Mouse (Mus musculus) limb, embryonic 12.5 days (tissue): Measurements from ENCODE around the gene Mrnip. TPM values are rescaled to one million over a fixed set of nuclear protein-coding genes. Genes with fewer than 3 reads are reported as not detected.

Experiments used
- ATAC-seq: fragments of 200-750 bp; cut with Nextera tagmentation; 2 replicates; pipeline ENCODE4 v1.8.0; 2017; ENCODE audit warnings: low read depth, moderate TSS enrichment; ENCODE audit not compliant: insufficient number of reproducible peaks, insufficient read depth, low FRiP score, low TSS enrichment
- H3K27ac ChIP-seq: fragments of 300-500 bp; sonication (generic); 2 replicates; pipeline ENCODE4 v1.5.1; 2016; ENCODE audit warnings: mild to moderate bottlenecking, moderate library complexity
- H3K27me3 ChIP-seq: fragments of 300-500 bp; sonication (generic); 2 replicates; pipeline ENCODE4 v1.6.1; 2016; ENCODE audit warnings: mild to moderate bottlenecking, moderate library complexity
- H3K36me3 ChIP-seq: fragments of 300-500 bp; sonication (generic); 2 replicates; pipeline ENCODE4 v1.6.1; 2016; ENCODE audit warnings: mild to moderate bottlenecking, moderate library complexity
- H3K4me1 ChIP-seq: fragments of 300-500 bp; sonication (generic); replicated peaks from 2 replicates; pipeline ENCODE4 v1.6.1; 2016
- H3K4me2 ChIP-seq: fragments of 300-500 bp; sonication (generic); 2 replicates; pipeline ENCODE4 v1.6.1; 2016; ENCODE audit warnings: mild to moderate bottlenecking, moderate library complexity
- H3K4me3 ChIP-seq: fragments of 300-500 bp; sonication (generic); replicated peaks from 2 replicates; pipeline ENCODE4 v1.5.1; 2016; ENCODE audit warnings: mild to moderate bottlenecking
- H3K9ac ChIP-seq: fragments of 300-500 bp; sonication (generic); replicated peaks from 2 replicates; pipeline ENCODE4 v1.6.1; 2016; ENCODE audit warnings: mild to moderate bottlenecking, moderate library complexity
- H3K9me3 ChIP-seq: fragments of 300-500 bp; sonication (generic); 2 replicates; pipeline ENCODE4 v1.6.1; 2016; ENCODE audit warnings: mild to moderate bottlenecking, moderate library complexity
- WGBS: fragments of 180-500 bp; shearing (Covaris S2); methylation state at CpG from one replicate; pipeline ENCODE4 v1.1.7; 2016; 5-methylcytosine and 5-hydroxymethylcytosine counted together
- polyA plus RNA-seq: library from polyadenylated mRNA; unstranded; fragments of >200 nt; fragmentation: Nextera tagmentation; extraction: Ambion mirVana; gene quantifications from 2 replicates; pipeline ENCODE4 v1.2.1, GENCODE M21; 2016

The Mrnip gene
- polyA plus RNA-seq, 1 experiment from 2014 or later: 22.8 TPM

DNA sequence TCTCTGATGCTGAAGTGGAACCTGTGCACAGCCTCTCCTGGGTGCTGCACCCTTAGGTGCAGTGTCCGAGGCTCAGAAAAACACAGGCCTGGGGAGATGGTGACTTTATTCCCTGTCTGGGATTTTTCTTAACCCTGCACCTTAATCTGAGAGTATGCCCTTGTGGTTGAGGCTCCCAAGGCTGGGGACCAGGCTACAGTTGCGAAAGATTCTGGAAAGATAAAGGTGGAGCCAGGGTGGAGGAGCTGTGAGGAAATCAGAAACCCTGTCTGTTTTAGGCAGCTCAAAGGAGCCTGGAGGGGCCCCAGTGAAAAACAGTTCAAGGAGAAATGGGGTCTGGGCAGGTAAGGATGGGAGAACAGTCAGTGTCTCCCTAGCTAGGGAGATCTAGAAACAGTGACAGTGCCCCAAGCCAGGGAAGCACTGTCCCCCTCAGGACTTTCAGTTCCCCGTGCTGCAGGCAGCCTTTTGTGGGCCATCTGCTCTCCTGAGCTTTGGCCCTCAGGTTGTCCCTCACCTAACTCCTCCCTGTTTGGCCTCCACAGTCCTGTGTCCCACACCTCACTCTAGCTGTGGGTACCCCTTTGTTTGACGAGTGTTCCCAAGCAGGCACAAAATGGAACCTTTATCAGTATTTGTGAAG lies 42.6 kb downstream of the Mrnip start:
- H3K27ac ChIP-seq: no peak overlapping the region
- no peak for ATAC-seq
- H3K9ac ChIP-seq: no peak overlapping the region; the same call in 1 of the 2 replicates
- peaks cover 31% of the 10 kb centered on the region for H3K4me1 ChIP-seq
- no peaks in the 10 kb centered on the region for H3K36me3 ChIP-seq
- no peaks in the 10 kb centered on the region for H3K9me3 ChIP-seq
- 72% methylated on average over 4 of the region's 4 CpGs for WGBS
- peak overlapping the region; percentile 6; the same call in 1 of the 2 replicates for H3K4me2 ChIP-seq
- H3K27me3 ChIP-seq: no peaks in the 10 kb centered on the region
- H3K4me3 ChIP-seq: no peak overlapping the region

DNA sequence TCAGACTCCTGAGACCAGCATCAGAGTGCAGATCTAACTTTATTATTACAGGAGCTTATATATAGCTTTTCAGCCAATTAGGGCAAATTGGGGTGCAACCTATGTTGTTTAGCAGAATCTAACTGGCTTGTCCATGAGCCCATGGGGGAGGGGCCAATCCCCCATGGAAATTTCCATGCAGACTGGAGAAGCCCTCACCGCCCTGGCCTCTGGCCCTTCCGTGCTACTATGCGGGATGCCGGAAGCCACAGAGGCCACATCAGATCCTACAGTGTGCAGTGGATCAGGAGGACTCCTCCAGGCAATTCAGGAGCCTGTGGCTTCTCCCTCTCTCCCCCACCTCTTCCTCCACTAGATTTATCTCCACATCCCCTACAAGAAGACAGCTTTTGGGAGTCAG lies 43.6 kb downstream of the Mrnip start:
- H3K9me3 ChIP-seq: no peaks in the 10 kb centered on the region
- H3K4me2 ChIP-seq: no peak overlapping the region
- H3K27me3 ChIP-seq: no peaks in the 10 kb centered on the region
- H3K4me3 ChIP-seq: no peak overlapping the region
- H3K9ac ChIP-seq: no peak overlapping the region
- no peak for ATAC-seq
- whole genome bisulfite sequencing: 61% methylated on average over 4 of the region's 4 CpGs
- no peaks in the 10 kb centered on the region for H3K36me3 ChIP-seq
- peaks cover 31% of the 10 kb centered on the region for H3K4me1 ChIP-seq
- H3K27ac ChIP-seq: no peak overlapping the region

GRCm38 (mm10) chr11:50219833-50220232 lies 45.6 kb downstream of the Mrnip start:
- Histone ChIP-seq H3K9ac (no peak overlapping the region), H3K36me3 (no peaks in the 10 kb centered on the region), H3K4me2 (no peak overlapping the region), H3K4me1 (peaks cover 36% of the 10 kb centered on the region), H3K27ac (no peak overlapping the region), H3K9me3 (no peaks in the 10 kb centered on the region), H3K4me3 (no peak overlapping the region), H3K27me3 (no peaks in the 10 kb centered on the region)
- 47% methylated on average over 2 of the region's 2 CpGs for WGBS
- ATAC-seq: no peak

DNA sequence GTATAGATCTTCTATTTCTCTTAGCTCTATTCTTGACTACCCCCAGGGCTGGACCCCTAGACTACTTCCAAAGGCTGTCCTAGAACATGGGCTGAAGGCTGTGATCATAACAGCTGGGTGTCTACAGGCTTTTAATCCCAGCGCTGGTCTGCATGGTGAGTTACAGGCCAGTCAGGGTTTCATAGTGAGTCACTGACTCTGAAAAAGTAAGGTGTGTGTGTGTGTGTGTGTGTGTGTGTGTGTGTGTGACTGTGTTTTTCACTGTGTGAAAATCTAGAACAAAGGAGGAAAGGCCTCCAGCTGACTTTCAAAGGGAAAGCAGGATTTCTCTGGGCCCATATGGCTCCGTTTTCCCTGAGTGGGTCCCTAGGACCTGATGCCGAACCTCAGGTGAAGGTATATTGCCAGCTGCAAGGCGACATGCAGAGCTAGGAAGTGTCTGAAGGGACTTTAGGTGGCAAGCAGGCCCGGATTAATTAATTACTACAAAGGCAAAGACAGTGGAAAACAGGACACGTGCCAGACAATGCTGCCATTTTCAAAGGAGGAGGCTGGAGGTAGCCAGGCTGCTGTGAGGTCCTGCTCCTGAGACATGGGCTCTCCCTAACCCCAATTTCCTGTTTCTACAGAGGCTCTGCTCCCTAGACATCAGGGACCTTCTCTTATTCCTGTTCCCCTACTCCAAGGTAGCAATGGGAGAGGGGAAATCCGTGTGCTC lies 48.5 kb downstream of the Mrnip start:
- ATAC-seq: no peak
- peaks cover 3% of the 10 kb centered on the region; the same call in 1 of the 2 replicates for H3K36me3 ChIP-seq
- peaks cover 36% of the 10 kb centered on the region for H3K4me1 ChIP-seq
- H3K9me3 ChIP-seq: no peaks in the 10 kb centered on the region
- no peak overlapping the region for H3K4me2 ChIP-seq
- H3K27me3 ChIP-seq: no peaks in the 10 kb centered on the region
- H3K9ac ChIP-seq: no peak overlapping the region
- WGBS: 53% methylated on average over 7 of the region's 7 CpGs
- H3K4me3 ChIP-seq: no peak overlapping the region
- no peak overlapping the region for H3K27ac ChIP-seq

DNA sequence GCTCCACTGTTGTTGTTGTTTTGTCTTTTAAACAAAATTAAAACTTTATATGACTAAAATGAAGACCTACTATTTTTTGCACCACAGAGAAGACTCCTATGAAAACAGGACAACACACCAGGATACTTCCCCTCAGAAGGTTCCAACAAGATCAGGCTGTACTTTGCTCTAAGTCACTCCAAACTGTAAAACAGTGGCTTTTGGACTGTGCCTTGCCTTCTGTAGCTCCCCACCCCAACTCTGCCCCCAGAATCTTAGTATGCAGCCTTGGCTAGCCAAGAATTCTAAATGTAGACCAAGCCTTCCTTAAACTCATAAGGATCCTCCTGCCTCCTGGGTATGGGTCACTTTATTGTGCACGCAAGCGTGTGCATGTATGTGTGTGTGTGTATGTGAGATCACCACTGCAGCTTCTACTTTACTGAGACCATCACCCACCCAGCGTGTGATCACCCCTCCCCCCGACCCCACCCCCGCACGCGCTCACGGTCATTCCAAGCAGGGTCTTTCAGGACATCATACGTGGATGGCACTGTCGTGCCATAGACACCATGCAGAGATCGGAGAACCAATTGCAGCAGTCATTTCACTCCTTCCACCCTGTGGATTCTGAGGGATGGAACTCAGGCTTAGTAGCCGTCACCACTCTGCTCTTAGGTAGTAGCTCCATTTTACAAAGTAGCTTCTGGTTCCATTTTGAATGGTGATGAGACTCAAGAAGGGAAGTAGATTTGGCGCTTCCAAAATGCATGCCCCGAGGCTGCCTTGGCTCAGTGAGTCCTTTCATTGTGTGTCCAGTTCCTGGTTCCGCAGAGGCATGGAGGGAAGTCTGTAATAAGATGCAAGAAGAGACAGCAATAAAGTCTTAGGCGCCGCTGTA lies 49.8 kb downstream of the Mrnip start:
- Histone ChIP-seq H3K36me3 (peaks cover 6% of the 10 kb centered on the region; the same call in 1 of the 2 replicates), H3K9me3 (no peaks in the 10 kb centered on the region), H3K27me3 (no peaks in the 10 kb centered on the region), H3K4me3 (peak overlapping the region; percentile 97), H3K4me1 (peaks cover 39% of the 10 kb centered on the region), H3K4me2 (peak overlapping the region; percentile 92), H3K9ac (peak overlapping the region; percentile 97), H3K27ac (peak overlapping the region; percentile 73)
- WGBS: 8% methylated on average over 17 of the region's 17 CpGs
- no peak for ATAC-seq

DNA sequence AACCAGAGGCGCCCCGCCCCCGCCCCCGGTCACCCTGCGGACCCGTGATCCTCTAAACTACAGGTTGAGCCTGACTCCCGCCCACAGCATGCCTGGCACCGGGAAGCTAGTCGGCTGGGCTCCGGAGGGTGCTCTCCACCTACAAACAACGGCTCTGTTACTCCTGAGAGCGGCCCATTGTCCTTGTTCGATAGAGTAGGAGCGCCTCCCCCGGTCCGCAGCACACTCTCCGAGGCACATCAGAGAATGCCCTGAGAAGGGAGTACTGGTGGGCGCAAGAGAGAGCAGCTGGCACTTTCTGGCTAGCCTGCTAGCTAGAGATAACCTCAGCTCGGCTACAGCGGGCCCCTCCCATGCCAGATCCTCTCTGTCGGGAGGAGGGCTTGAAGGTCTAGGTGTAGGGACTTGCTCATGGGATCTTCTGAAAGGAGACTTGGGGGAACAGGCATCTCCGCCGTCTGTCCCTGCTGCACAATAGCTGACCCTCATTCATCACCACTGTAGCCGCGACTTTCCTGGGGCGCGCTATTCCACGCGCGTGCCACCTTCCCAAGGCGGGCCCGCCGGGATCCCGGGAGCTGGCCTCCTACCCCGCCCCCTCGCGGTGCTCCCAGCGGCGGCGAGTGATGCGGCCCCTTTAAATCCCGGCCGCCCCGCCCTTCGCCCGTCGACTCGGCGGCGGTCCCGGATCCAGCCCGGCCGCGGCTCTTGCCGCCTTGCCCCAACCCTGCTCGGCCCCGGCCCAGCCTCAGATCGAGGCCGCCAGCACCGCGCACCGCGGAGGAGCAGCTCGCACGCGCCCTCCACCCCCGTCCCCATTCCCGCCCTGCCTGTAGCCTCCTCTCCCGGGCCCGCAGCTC lies 50.7 kb downstream of the Mrnip start:
- Histone ChIP-seq H3K27me3 (no peaks in the 10 kb centered on the region), H3K36me3 (peaks cover 6% of the 10 kb centered on the region; the same call in 1 of the 2 replicates), H3K4me3 (peak overlapping the region; percentile 97), H3K4me2 (peak overlapping the region; percentile 92), H3K9me3 (no peaks in the 10 kb centered on the region), H3K27ac (peak overlapping the region; percentile 73), H3K4me1 (peaks cover 48% of the 10 kb centered on the region), H3K9ac (peak overlapping the region; percentile 97)
- WGBS: under 1% methylated on average over 67 of the region's 70 CpGs
- peak; percentile 73 for ATAC-seq

DNA sequence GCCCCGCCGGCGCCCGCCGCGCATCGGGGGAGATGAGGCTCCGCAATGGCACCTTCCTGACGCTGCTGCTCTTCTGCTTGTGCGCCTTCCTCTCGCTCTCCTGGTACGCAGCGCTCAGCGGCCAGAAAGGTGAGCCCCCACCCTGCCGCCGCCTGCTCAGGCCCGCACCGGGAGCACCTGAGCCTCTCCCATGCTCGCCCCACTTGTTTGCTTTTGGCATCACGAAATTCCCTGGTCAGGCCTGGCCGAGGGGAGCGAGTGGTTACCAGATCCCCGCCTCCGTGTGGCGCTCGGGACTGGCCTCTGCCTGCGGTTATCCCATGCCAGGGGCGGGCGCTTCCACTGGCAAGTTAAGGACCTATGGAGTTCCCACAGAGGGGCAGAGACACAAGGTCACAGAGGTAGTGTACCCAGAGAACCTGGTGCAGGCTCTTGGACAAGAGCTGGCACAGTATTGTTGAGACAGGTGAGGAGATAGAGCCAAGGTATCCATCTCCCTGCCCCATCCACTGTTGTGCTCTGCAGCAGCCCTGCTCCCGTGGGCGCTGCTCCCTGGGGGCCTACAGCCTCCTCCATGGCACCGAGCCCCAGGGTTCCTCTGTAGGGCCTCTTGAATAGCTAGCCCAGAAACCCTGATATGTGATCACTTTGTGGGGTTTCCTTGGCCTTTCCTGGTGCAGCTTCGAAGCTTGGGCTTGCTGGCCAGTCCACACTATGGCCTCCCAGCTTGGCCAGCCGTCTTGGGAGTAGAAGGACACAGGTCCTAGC lies 51.6 kb downstream of the Mrnip start:
- Histone ChIP-seq H3K4me2 (peak overlapping the region; percentile 92), H3K4me1 (peaks cover 53% of the 10 kb centered on the region), H3K27ac (peak overlapping the region; percentile 73), H3K4me3 (peak overlapping the region; percentile 97), H3K9me3 (no peaks in the 10 kb centered on the region), H3K27me3 (no peaks in the 10 kb centered on the region), H3K36me3 (peaks cover 9% of the 10 kb centered on the region), H3K9ac (peak overlapping the region; percentile 97)
- WGBS: 4% methylated on average over 34 of the region's 34 CpGs
- ATAC-seq: no peak

GRCm38 (mm10) chr11:50226406-50226805 lies 52.2 kb downstream of the Mrnip start:
- H3K4me1 ChIP-seq: peaks cover 56% of the 10 kb centered on the region
- WGBS: 42% methylated on average over 2 of the region's 2 CpGs

GRCm38 (mm10) chr11:50227226-50227625 lies 53.0 kb downstream of the Mrnip start:
- Histone ChIP-seq H3K27ac (no peak overlapping the region), H3K4me1 (peaks cover 56% of the 10 kb centered on the region), H3K4me2 (peak overlapping the region; percentile 92; the same call in 1 of the 2 replicates), H3K27me3 (no peaks in the 10 kb centered on the region), H3K36me3 (peaks cover 20% of the 10 kb centered on the region), H3K9me3 (no peaks in the 10 kb centered on the region), H3K4me3 (no peak overlapping the region), H3K9ac (no peak overlapping the region)
- WGBS: 86% methylated on average over 3 of the region's 3 CpGs
- ATAC-seq: no peak

More at GRCm38 (mm10) chr11:50226406-50226805, 52.2 kb downstream of the Mrnip start:
- Histone ChIP-seq H3K27ac (no peak overlapping the region), H3K36me3 (peaks cover 12% of the 10 kb centered on the region), H3K4me2 (peak overlapping the region; percentile 92), H3K4me3 (peak overlapping the region; percentile 97), H3K27me3 (no peaks in the 10 kb centered on the region), H3K9me3 (no peaks in the 10 kb centered on the region), H3K9ac (peak overlapping the region; percentile 97)
- ATAC-seq: no peak

GRCm38 (mm10) chr11:50227736-50228135 lies 53.5 kb downstream of the Mrnip start:
- peaks cover 25% of the 10 kb centered on the region for H3K36me3 ChIP-seq
- H3K4me1 ChIP-seq: peaks cover 56% of the 10 kb centered on the region
- no peaks in the 10 kb centered on the region for H3K9me3 ChIP-seq
- H3K4me3 ChIP-seq: no peak overlapping the region
- no peaks in the 10 kb centered on the region for H3K27me3 ChIP-seq
- ATAC-seq: no peak
- whole genome bisulfite sequencing: 92% methylated on average over 4 of the region's 4 CpGs
- no peak overlapping the region for H3K9ac ChIP-seq
- H3K27ac ChIP-seq: no peak overlapping the region
- H3K4me2 ChIP-seq: no peak overlapping the region
